Mouse (Mus musculus) small intestine, adult 2 months (tissue): ENCODE measurements around the gene Pcca.

Experiments
- CTCF ChIP-seq: fragments of 200-500 bp; IDR thresholded peaks from 2 replicates; pipeline ENCODE4 v1.5.1; 2012; ENCODE audit warnings: low read depth, mild to moderate bottlenecking, control low read depth, inconsistent platforms, low read length, moderate library complexity, mixed read lengths; ENCODE audit not compliant: insufficient replicate concordance, insufficient read length; ENCODE audit errors: extremely low read depth
- POLR2A ChIP-seq: fragments of 200-500 bp; IDR thresholded peaks from 2 replicates; pipeline ENCODE4 v1.6.1; 2012; ENCODE audit warnings: low read depth, mild to moderate bottlenecking, control low read depth, inconsistent platforms, low read length, moderate library complexity

- TF ChIP-seq CTCF (no peak), POLR2A (no peak)
Observed at GRCm38 (mm10) chr14:122901715-122902114, 367.6 kb downstream of the Pcca start.
